Mouse (Mus musculus) retina, postnatal 1 day (tissue): ENCODE data around the gene Actrt2.

ENCODE experiments used
- DNase-seq: peaks from one replicate; pipeline ENCODE4 v3.0.0-alpha.2; 2012

Actrt2 gene

GRCm38 (mm10) chr4:154637468-154638319 lies 30.0 kb downstream of the Actrt2 start:
- peak; percentile 25 for DNase-seq

GRCm38 (mm10) chr4:154636721-154637311 lies 30.9 kb downstream of the Actrt2 start, which contains the start of gene Prdm16:
Gene Prdm16, minus strand, starts transcription at chr4:154636873.
- DNase-seq: peak; percentile 62

GRCm38 (mm10) chr4:154636053-154636433 lies 31.6 kb downstream of the Actrt2 start:
- peak; percentile 82 for DNase-seq

- DNase-seq: peak; percentile 67
Observed at GRCm38 (mm10) chr4:154635241-154636052, 32.2 kb downstream of the Actrt2 start.

- DNase-seq: no peak
Observed at GRCm38 (mm10) chr4:154634470-154635240, 33.0 kb downstream of the Actrt2 start.

- DNase-seq: no peak
Observed at GRCm38 (mm10) chr4:154634001-154634400, 33.7 kb downstream of the Actrt2 start.

GRCm38 (mm10) chr4:154632800-154633764 lies 34.6 kb downstream of the Actrt2 start:
- DNase-seq: no peak

- DNase-seq: no peak
Observed at GRCm38 (mm10) chr4:154630763-154631162, 36.9 kb downstream of the Actrt2 start.

- DNase-seq: no peak
Observed at GRCm38 (mm10) chr4:154627419-154628142, 40.1 kb downstream of the Actrt2 start.

GRCm38 (mm10) chr4:154626282-154626681 lies 41.4 kb downstream of the Actrt2 start:
- DNase-seq: no peak

- no peak for DNase-seq
Observed at GRCm38 (mm10) chr4:154625710-154626109, 42.0 kb downstream of the Actrt2 start.

GRCm38 (mm10) chr4:154623241-154623640 lies 44.4 kb downstream of the Actrt2 start:
- DNase-seq: no peak

GRCm38 (mm10) chr4:154622521-154622920 lies 45.1 kb downstream of the Actrt2 start:
- no peak for DNase-seq
